Mouse (Mus musculus) telencephalon, adult 2 months (tissue): Measurements from ENCODE around the gene Paf1.
A peak's percentile ranks its signal among the peaks of the same experiment; 100 is the strongest.

Experiments
- DNase-seq: peaks from one replicate; pipeline ENCODE4 v3.0.0-alpha.2; 2011; ENCODE audit warnings: low read depth, low spot score

The Paf1 gene

DNA sequence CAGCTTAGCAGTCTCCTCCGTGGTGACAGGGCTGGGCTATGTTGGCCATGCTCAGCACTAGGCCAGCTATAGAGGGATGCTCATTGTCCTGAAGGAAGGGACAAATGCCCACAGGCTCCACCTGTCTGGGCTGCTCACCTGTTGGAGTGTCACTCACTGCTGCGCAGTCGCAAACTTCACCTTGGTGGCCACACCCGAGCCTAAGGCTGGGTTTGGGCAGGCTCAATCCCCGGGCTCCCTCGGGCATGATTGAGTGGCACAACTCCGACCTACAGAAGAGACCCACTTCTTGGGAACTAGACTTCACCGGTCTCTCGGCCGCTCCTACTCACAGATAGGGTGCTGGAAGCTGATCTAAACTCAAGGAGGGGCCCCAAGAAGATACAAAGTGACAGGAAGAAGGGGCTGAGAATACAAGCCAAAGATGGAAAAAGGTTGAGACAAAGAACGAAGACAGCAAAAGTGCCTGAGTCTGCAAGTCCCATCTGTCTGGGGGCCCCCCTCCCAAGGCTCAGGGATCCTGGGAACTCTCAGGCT is 21.7 kb upstream of the Paf1 start:
- DNase-seq, result no peak

DNA sequence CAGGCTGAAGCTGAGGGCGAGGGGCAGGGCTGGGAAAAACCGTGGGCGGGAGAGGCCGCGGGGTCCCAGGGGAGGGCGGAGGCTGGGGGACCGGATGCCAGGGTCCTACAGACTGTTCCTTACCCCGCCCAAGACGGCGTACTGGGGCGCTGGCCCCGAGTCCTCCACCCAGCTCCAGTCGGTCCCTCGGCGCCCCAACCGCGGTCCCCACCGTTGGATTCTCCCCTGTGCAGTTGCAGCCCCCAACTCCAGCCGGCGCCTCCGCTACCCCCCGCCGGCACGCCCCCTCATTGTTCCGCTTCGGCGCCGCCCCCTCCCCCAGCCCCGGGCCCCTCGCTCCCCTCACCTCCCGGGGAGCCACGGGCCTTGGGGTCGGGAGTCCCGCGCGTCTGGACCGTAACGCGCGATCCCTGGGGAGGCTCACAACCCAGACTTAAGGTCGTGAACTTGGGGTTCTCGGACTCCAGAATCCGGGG is 21.2 kb upstream of the Paf1 start:
- no peak for DNase-seq

DNA sequence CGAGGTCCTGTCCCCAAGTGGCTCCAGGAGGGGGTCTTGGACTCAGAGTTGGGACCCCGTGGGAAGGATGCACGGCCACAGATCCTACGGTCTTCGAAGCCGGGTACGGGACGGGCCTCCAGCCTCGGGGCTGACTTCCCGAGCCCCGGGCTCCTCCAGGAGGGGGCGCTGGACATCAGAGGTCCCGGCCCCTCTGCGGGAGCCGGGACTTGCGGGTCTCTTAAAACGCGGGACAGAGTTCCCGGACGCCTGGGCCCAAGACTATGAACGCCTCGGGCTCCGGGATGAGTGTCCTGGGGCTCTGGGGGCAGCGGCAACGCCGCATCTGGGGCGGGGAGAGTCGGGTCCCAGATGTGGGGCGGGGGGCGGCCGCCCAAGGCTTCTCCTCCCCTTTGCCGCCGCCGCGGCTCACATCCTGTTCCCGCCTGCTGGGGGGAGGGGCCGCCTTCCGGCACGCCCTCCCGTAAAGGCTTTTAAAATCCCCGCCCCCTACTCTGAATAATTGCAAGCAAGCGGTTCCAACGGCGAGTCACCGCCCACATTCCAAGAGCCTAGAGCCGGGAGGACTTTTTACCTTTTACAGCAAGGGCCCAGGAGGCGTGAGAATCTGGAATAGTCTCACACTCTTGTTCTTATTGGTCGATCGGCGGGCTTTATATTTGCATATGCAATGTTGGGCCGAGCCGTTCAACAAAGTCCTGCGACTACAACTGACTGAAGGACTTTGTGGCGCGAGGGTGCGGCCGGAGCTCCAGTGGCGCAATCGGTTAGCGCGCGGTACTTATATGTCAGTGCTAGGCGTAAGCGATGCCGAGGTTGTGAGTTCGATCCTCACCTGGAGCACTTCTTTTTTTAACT is 20.3 kb upstream of the Paf1 start, which contains the start of gene Plekhg2:
Gene Plekhg2 (minus strand): TSS at position 349 of the 858 bp plus-strand sequence.
- peak; percentile 91 for DNase-seq

DNA sequence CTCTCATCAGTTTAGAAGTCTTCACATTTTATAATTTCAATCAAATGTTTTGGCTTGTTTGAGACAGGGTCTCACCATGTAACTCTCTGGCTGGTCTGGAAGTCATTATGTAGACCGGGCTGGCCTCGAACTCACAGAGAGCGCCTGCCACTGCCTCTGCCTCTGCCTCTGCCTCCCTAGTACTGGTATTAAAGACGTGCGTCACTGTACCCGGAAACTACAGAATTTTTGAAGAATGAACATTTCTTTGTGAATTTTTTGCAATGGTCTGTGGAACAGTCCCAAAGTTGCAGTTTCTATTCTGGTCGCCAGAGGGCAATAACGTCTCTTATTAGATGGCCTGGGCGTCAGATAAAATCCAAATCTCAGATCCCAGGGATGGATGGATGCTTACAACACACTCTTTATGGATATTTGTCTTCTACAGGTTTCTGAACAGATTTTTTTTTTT is 19.6 kb upstream of the Paf1 start:
- peak; percentile 77 for DNase-seq

DNA sequence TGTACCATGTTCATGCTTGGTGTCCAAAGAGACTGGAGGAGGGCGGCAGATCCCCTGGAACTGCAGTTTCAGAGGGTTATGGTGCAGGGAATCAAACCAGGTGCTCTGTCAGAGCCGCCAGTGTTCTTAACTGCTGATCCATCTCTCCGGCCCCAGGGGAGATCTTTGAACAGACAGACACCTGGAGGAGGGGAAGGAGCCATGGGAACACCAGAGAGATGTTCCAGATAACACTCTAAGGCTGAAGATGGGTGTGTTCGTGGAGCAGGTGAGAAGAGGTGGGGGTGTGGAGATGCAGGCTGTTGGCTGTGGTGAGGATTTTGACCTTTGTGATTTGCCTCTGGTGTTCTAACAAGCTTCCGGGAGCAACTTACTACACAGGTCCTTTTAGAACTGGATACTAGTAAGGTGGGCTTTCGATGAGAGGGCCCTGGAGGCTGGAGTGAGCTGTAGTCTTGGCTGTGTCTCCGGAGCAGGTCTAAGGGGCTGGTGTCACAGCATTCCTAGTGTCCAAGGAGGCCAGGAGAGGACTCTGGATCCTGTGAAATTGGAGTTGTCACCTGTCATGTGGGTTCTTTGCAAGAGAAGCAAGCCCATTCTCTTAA is 18.8 kb upstream of the Paf1 start:
- no peak for DNase-seq

DNA sequence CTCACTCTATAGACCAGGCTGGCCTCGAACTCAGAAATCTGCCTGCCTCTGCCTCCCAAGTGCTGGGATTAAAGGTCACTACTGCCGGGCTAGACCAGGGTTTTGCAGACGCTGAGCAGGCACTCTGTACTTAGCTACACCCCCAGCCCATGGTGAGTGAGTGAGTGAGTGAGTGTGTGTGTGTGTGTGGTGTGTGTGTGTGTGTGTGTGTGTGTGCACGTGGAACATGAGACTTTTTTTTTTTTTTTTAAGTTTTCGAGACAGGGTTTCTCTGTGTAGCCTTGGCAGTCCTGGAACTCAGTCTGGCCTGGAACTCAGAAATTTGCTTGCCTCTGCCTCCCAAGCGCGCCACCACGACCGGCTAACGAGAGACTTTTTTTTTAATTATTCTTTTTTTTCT is 18.1 kb upstream of the Paf1 start:
- DNase-seq, result no peak

DNA sequence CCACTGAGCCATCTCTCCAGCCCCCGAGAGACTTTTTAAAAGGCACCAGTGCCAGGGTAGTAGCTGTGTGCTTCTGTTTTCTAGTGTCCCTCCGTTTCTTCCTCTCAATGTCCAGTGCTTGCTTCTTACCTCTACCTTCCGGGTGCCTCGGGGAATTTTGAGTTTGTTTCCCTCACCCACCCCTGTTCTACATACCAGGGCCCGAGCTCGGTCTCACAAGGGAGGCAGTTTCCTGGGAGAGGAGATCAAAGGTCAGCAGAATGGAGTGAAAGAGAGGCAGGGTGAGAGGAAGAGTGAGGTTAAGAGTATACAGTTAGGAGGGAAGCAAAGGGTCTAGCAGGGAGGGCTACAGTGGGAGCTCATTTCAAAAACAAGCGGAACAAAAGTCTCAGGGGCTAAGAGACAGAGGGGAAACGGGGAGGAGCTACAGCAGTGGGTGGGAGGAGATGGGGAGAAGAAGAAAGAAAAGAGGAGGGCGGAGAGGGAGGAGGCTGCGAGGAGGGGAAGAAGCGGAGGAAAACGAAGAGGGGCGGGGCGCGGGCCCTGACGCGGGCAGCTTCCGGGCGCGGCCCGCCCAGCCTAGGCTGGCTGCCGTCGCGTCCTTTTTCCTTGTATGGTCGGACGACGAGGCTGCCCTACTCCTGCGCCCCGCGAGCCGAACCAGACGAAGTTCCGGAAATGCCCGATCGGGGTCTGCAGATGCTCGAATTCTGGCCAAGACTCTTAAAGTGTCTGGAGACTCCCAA is 17.4 kb upstream of the Paf1 start:
- peak; percentile 58 for DNase-seq

DNA sequence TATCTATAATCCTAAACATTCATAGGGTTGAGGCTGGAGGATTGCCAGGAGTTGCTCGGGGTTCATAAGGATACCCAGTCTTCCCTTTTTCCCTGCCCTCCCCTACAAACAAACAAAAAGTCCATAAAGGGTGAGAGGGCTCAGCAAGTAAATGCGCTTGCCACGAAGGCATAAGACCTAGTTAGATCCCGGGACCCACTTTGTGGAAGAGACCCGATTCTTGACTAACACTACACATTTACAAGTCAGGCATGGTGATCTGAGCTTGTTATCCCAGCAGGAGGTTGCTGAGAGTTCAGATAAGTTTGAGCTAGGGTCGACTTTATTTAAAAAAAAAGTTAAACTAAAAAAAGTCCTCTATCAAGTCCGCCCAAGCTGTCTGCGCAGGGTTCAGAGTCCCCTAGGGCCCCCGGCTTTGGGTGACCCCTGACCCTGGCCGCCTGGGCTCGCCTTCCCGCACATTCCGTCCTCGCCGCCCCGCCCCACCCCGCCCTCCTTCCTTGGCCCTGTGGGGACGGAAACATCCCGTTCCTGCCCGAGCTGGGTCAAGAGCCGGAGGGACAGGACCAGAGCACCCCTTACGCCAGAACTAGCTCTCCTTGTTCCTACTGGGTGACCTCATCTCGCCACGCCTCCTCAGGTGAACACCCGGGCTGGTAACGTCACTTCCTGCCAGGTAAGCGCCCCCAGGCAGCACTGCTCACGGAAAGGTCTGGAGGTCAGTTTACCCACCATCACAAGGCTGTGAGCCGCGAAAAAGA is 16.6 kb upstream of the Paf1 start:
- no peak for DNase-seq

DNA sequence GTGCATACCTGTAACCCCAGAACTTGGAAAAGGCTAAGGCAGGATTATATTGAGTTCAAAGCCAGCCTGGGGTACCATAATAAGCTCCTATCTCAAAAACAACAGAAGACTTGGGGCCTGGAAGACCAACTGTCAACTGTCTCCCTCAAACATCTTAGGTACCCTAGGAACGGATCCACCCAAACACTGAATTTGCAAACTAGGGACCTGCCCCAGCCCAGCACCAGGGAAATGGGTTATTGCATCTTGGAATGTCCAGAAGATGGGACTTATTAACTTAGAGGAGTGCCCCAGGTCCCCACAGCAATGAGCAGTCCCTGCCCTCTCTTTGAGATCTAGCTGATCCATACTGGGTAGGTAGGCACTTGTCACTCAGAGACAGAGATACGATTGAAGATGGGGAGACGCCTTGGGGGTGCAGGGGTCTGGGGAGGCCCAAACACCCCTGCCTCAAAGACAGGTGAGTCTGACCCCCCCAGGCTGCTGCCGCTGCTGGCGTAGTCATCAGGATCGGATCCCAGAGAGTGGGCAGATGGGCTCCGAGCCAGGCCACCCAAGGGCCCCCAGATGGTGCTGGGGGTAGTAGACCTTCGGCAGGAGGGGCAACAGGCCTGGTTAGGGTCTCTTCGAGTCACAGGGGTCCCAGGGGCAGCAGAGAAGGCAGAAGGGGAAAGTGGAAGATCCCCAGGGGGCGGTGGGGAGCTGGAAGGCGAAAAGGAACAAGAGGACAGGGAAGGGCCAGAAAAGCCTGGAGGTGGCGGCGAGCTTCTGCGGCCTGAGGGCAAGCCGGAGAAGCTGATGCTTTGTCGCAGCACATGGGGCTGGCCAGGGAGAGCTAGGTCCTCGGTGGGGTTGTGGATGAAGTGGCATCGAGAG is 15.3 kb upstream of the Paf1 start:
- DNase-seq, result no peak

DNA sequence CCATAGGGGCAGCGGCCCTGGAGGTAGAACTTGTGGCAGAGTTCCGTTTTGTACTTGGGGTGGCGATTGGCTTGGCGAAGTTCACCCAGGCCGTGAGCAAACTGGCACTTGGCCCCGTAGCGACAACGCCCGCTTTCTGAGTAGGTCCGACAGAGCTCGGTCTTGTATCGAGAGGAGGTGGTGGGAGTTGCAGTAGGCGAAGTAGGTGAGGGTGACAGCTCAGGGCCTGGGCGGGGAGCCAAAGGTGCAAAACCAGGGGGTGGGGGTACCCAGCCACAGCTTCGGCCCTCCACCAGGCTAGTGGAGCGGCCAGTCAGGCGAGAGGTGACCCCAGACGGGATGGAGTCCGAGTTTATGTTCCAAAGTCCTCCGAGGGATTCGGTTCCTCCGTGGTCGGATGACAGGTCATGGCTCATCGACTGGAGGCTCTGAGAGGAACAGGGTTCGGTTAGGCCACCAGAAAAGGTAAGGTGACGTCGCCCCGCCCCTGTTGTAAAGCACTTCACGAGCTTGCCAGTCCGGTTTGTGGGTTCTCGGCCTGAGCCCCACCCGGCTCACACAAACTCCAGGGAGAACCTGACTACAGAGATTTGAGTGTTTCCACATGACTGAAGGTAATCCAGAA is 14.6 kb upstream of the Paf1 start:
- no peak for DNase-seq

DNA sequence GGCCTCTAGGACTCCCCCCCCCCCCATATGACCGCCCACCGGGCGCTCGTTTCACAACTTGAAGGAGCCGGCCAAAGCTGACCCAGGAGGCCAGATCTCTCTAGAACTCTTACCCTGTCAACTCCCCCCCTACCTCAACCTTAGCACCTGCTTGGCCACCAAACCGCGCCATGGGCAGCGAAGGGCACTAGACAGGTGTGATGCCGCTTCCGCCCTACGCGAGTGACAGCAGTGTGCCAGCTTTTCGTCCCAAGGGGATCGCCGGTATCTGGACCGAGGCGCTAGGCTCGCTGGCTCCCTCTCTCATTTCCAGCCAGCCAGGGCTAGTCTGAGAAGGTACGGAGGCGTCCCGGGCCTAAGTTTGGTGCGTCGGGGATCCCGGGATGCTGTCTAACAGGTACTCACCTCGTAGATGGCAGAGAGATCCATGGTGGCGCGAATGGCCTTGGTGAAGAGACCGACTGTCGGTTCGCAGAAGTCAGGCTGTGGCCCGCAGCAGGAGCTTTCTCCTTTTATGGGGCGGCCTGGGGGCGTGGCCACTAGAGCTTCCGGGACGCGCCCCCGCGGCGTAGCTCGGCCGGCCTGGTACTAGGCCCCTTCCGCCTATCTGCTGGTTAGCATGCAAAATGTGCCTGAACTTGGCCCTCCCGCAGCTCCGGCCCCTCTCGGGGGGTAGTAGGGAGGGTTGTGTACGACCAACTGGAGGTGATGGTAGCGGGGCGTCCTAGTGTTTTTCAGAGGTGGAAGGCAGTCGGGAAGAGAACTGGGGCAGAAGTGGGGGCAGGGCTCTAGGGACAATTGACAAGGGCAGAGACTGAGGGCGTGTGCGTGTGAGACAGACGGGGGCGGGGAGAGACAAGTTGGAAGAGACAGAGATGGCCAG is 13.7 kb upstream of the Paf1 start:
- peak; percentile 56 for DNase-seq

DNA sequence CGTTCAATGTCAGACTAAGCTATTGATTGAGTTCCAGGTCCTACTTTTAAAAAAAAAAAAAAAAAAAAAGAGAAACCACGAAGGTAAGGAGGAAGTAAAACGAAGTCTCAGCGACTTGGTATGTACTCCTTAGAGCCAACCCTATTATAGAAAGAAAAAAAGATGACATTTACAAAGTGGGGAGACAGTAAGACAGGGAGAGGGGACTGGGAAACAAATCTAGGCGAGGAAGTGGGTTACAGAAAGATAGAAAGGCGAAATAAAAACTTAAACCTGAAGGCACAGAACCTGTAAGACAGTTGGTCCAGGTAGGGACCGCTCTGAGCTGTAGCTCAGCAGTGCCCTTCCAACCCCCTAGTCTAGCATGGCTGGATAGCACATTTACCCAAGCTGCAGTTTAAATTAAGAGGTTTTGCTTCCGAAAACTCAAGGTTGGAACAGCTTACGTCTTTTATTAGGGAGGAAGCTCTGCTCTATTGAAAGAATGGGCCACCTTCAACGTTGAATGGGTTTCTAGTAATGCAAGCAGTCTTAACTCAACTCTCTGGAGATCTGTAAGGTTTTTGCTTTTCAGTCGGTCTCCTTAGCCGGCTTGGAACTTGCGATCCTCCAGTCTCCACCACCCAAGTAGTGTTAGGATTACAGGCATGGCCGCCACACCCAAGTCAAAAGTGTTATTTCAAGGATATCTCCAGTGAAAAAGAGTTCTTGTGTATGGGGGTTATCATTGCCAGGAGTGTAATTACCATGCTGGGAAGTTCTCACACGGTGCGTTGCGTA is 12.3 kb upstream of the Paf1 start, which contains the start of gene Zfp36:
Gene Zfp36 (minus strand): TSS at position 17 of the 780 bp plus-strand sequence.
- no peak for DNase-seq

DNA sequence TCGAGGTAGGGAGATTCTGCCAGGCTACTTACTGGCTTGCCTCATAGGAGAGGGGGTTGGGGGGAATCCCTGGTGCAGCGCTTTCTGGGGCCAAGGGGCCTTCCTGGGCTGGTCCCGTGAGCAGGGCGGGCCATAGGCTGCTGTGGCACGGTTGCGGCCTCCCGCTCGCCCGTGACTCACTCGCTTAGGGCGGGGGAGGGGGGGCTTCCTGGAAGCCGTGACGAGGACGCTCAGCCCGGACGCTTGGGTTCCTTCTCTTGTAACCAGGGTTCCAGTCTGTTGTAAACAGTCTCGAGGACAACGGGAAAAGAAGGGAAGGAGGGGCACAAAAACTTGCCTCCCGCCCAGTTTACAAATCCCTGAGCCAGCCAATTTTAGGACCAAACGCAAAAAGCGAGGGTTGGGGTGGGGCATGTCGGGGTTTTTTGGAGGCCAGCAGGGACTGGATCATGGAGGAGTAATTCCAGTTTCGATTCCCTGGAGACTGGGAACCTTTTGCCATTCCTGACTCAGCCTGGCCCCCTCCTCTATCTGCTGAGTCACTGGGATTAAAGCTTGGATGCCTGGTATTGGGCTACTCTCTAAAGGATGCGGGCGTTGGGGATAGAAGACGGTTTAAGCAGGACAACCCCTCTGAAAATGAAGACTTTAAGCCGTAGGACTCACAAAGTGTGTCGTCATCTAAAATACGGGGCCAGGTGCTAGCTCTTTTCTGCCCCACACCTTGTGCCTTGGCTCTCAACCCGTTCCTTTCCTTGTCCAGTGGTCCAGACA is 11.5 kb upstream of the Paf1 start:
- no peak for DNase-seq

DNA sequence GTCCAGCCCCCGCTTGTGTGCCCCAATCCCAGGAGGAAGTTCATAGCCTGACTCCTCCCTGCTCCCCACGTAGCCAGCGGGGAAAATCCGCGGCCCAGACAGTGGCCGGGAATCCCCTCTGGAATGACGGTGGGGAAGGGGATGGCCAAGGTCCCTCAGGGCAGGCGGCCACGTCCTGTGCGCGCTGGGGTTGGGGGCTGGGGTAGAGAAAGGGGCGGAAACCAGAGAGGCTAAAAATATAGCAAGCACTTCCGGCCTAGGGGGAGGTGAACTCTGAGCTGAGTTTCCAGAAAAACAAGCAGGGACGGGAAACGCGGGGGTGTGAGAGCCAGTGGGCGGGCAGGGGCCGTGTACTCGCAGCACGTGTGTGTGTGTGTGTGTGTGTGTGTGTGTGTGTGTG is 10.8 kb upstream of the Paf1 start:
- DNase-seq, result no peak

DNA sequence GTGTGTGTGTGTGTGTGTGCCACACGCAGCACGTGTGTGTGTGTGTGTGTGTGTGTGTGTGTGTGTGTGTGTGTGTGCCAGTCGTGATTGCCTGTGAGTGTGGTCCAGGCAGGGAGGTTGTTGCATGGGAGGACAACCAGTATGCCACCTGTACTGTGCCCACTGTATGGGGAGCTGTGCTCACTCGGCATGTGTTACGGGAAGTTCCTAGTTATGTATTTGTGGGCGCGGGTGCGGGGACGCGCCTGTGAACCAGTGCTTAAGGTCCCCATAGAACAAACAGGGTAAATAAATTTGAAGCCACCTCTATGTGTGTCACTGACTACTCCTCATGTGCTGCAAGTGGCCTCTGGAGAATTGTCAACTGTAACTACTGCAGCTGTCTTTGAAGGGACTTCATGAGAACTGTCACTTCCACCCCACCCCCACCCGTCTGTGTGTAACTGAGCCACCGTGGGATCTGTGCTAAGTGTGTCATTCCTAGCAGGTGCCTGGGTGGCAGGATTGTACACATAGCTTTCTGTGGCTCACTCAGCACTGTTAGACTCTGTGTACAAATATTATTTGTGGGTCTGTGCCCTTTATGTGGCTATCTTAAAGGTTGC is 10.3 kb upstream of the Paf1 start:
- peak; percentile 54 for DNase-seq

DNA sequence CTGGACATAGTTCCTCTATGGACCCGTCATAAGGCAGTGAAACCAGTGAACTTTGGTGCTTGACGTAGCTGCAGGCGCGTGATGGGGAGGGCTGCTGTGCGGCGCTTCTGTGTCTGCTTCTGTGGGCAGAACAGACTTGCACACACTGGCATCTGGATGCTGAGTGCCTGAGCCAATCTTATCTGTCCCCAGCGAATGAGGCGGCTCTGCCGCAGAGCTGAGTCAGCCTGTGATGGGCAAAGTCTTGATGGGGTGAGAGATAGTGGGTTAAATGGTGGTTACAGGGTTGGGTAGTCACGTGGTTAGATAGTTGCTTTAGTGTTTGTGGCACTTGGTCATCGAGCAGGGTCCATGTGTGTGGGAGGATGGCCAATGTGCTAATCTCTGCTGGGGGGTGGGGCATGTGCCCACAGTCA is 9.8 kb upstream of the Paf1 start:
- peak; percentile 84 for DNase-seq

DNA sequence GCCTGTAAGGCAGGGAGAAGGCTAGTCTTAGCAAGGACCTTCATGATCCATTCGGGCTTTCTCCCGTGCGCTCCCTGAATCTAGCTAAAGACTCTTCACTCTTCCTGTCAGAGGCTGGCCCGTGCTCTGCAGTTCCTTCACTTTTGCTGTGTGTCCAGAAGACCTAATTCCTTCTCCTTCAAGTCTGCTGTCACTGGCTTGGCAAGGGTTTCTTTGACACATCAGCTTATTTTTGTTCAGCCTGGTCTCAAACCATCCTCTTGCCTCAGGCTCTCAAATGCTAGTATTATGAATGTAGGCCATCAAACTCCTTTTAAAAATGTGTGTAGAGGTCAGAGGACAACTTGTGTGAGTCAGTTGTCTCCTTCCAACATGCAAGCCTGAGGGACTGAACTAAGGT is 9.1 kb upstream of the Paf1 start:
- DNase-seq, result no peak
